Mouse (Mus musculus) cerebellum, adult 2 months (tissue): ENCODE results near the gene Zzef1. TPM values are rescaled to one million over a fixed set of nuclear protein-coding genes. Genes with fewer than 3 reads are reported as not detected.

ENCODE experiments used
- DNase-seq, 2 experiments: peaks; one replicate each; pipeline ENCODE4 v3.0.0; 2021
- H3K27ac ChIP-seq: fragments of 200-500 bp; 2 replicates; pipeline ENCODE4 v1.5.1; 2012; ENCODE audit warnings: low read length, control low read depth, inconsistent platforms; ENCODE audit not compliant: insufficient read depth
- H3K27me3 ChIP-seq: fragments of 200-500 bp; 2 replicates; pipeline ENCODE4 v1.6.1; 2012; ENCODE audit warnings: inconsistent platforms, mild to moderate bottlenecking, low read length, moderate library complexity; ENCODE audit not compliant: control insufficient read depth, insufficient read depth
- H3K4me1 ChIP-seq: fragments of 200-500 bp; 2 replicates; pipeline ENCODE4 v1.6.1; 2011; ENCODE audit warnings: low read length; ENCODE audit not compliant: control insufficient read depth, insufficient read depth
- H3K4me3 ChIP-seq: fragments of 200-500 bp; replicated peaks from 2 replicates; pipeline ENCODE3; 2011; ENCODE audit warnings: mild to moderate bottlenecking, low read depth, low read length, control low read depth; ENCODE audit not compliant: insufficient read depth
- CTCF ChIP-seq: fragments of 200-500 bp; IDR thresholded peaks from 2 replicates; pipeline ENCODE4 v1.5.1; 2011; ENCODE audit warnings: low read depth, mild to moderate bottlenecking, control low read depth, low read length, moderate library complexity, borderline replicate concordance; ENCODE audit not compliant: insufficient read depth
- POLR2A ChIP-seq: fragments of 200-500 bp; IDR thresholded peaks from 2 replicates; pipeline ENCODE4 v1.6.1; 2011; ENCODE audit warnings: low read length, control low read depth, borderline replicate concordance; ENCODE audit not compliant: insufficient read depth
- WGBS: fragments of 180-500 bp; shearing (Covaris S2); methylation state at CpG from one replicate; pipeline ENCODE4 v1.1.7; 2018; 5-methylcytosine and 5-hydroxymethylcytosine counted together
- polyA plus RNA-seq: library from polyadenylated mRNA; depleted of rRNA; stranded (reverse); fragments of >200 nt; gene quantifications from 2 replicates; pipeline ENCODE4 v1.2.3, GENCODE M21; 2012; rRNA removed

Gene Zzef1
- 35.3 and 37.4 TPM in 2 replicates for polyA plus RNA-seq

- DNase-seq = peak; percentile 94 to 97
- H3K27ac ChIP-seq = peak within 1 kb of the TSS; percentile 56
- H3K4me3 ChIP-seq = peak within 1 kb of the TSS; percentile 62
- TF ChIP-seq POLR2A (peak; percentile 76), CTCF (no peak)
- under 1% methylated on average over 69 of the region's 69 CpGs for WGBS
- H3K27me3 ChIP-seq = no peaks in the 10 kb centered on the region
- H3K4me1 ChIP-seq = no peaks in the 10 kb centered on the region
These were observed at the start of gene Zzef1, which contains the start of gene Cyb5d2 for GRCm38 (mm10) chr11:72795455-72796295. Gene Zzef1 (plus strand): TSS chr11:72796226. Gene Cyb5d2 (minus strand): TSS chr11:72796142.

DNA sequence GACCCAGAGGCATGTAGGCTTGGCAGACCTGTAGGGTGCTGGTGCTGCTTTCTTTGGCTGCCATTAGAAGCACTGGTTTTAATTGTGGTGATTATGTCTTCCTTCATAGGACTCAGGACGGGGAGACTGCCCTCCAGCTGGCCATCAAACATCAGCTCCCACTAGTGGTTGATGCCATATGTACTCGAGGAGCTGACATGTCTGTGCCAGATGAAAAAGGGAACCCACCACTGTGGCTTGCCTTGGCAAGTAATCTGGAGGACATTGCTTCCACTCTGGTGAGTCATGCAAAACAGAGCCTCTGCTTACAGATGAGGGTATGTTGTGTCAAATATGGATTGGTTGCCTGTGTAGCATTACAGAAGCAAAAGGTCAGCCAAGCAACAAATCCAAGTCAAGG, 44.1 kb upstream of the Zzef1 start:
- WGBS = 16% methylated on average over 2 of the region's 2 CpGs
- no peaks in the 10 kb centered on the region for H3K4me1 ChIP-seq
- no peak overlapping the region for H3K27ac ChIP-seq
- H3K27me3 ChIP-seq = no peaks in the 10 kb centered on the region
- TF ChIP-seq CTCF (no peak), POLR2A (no peak)
- DNase-seq = no peak
- H3K4me3 ChIP-seq = no peak overlapping the region

DNA sequence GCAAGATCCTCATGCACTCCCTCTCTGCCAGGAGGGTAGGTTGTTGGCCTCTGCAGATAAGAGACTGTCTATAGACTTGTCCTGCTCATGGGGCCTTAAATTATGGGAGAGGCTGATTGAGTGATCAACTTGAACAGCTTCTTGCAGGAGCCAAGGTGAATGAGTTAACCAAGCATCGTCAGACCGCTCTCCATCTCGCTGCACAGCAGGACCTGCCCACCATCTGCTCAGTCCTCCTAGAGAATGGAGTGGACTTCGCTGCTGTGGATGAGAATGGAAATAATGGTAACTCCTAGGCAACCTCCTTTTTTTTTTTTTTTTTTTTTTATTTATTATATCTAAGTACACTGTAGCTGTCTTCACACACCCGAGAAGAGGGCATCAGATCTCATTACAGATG, 37.7 kb upstream of the Zzef1 start:
- Histone ChIP-seq H3K4me3 (no peak overlapping the region), H3K27me3 (no peaks in the 10 kb centered on the region), H3K27ac (no peak overlapping the region), H3K4me1 (0 out of 2 replicates have a peak, but pooled peaks cover 3% of the 10 kb centered on the region)
- 29% methylated on average over 5 of the region's 5 CpGs for whole genome bisulfite sequencing
- TF ChIP-seq CTCF = no peak
- no peak for TF ChIP-seq POLR2A
- peak; percentile 28 to 40 for DNase-seq

GRCm38 (mm10) chr11:72759581-72759980, 36.4 kb upstream of the Zzef1 start:
- Histone ChIP-seq H3K4me3 (no peak overlapping the region), H3K27ac (no peak overlapping the region), H3K4me1 (0 out of 2 replicates have a peak, but pooled peaks cover 3% of the 10 kb centered on the region), H3K27me3 (no peaks in the 10 kb centered on the region)
- no peak for DNase-seq
- no peak for TF ChIP-seq POLR2A
- no peak for TF ChIP-seq CTCF
- WGBS = 94% methylated on average over 6 of the region's 6 CpGs

DNA sequence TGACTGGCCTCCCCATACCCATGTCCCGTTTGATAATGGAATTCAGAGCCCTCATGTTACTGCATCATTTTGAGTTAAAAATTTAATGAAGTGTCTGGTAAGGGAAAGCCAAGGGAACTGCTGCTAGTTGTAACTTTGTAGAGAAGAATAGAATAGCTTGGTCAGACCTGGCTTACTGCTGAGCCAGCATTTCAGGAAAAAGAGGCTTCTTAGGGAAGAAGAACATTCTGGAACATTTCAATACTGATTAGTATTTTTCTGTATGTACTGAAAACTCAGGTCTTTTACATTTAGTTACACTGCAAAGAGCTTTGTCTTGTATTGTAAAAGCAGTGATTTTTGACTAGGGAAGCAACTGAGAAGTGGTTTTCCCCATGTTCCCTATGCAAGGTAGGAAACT, 35.2 kb upstream of the Zzef1 start:
- TF ChIP-seq POLR2A = no peak
- no peak for TF ChIP-seq CTCF
- Histone ChIP-seq H3K27me3 (no peaks in the 10 kb centered on the region), H3K4me3 (no peak overlapping the region), H3K4me1 (0 out of 2 replicates have a peak, but pooled peaks cover 3% of the 10 kb centered on the region), H3K27ac (no peak overlapping the region)
- WGBS = 92% methylated on average over 1 of the region's 1 CpGs
- no peak for DNase-seq

DNA sequence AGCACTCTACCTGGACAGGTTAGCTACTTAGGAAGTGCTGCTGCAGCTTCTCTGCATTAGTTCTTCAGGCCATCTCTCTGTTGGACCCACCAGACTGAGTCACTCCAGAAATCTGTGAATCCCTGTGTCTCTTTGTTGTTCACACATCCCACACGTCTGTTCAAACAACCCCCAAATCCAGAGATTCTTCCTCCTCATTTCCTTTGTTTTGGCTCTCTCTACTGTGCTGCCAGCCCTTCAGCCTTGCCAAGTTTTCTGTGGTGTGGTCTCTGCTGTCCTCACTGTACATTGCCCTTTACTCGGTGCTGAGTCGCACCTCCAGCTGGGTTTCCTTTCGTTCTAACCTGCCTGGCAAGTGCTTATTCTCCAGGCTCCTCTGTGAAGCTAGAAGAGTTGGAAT, 31.8 kb upstream of the Zzef1 start:
- 44% methylated on average over 4 of the region's 4 CpGs for WGBS
- Histone ChIP-seq H3K4me3 (no peak overlapping the region), H3K27me3 (no peaks in the 10 kb centered on the region), H3K4me1 (no peaks in the 10 kb centered on the region), H3K27ac (no peak overlapping the region)
- no peak for DNase-seq
- TF ChIP-seq CTCF (no peak), POLR2A (no peak)

DNA sequence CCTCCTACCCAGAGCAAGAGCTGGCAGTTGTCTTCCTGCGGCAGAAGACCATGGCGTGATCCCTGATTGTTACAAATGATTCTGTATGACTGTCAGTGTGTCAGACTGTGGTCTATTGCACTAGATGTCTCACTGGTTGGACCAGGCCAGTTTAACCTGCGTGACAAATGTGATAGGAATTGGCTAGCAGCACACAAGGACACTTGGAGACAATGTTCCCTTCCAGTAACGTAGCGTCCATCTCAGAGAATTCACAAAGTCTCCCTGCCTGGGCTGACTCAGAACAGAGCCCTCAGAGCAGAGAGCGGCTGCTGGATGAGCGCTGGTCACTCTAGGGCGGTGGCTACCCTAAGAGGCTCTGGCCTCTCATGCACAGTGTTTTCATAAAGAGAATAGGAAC, 28.3 kb upstream of the Zzef1 start:
- 83% methylated on average over 8 of the region's 8 CpGs for WGBS
- Histone ChIP-seq H3K4me3 (no peak overlapping the region), H3K27me3 (no peaks in the 10 kb centered on the region), H3K4me1 (no peaks in the 10 kb centered on the region), H3K27ac (no peak overlapping the region)
- DNase-seq = no peak
- TF ChIP-seq CTCF = no peak
- no peak for TF ChIP-seq POLR2A

GRCm38 (mm10) chr11:72769061-72769460, 27.0 kb upstream of the Zzef1 start:
- H3K4me1 ChIP-seq = no peaks in the 10 kb centered on the region
- no peak for DNase-seq
- no peak overlapping the region for H3K27ac ChIP-seq
- TF ChIP-seq CTCF (no peak), POLR2A (no peak)
- no peak overlapping the region for H3K4me3 ChIP-seq
- no peaks in the 10 kb centered on the region for H3K27me3 ChIP-seq
- WGBS = 97% methylated on average over 3 of the region's 3 CpGs
